ENCODE assay signal across 11 mouse cellular contexts in the genomic region with DNA sequence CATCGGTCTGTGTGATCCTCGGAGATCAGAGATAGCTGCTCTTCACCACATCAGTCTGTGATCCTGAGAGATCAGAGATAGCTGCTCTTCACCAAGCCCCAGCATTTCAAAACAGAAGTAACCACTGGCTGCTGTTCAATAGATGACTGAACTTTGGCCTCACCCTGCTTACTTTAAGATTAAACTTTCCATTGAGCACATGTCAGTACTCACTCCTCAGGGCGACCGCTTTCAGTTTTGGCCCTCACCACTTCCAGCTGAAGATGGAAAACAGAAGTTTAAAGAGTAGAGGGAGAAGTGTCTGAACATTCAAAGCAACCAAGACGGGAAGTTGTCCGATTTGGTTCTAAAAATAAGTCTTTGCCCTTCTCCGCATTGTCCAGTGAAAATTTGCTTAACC.
DNase-seq lines count a peak whose midpoint lies in the region; ATAC-seq and TF ChIP-seq lines count a peak whose summit lies in the region.
"Had no signal": no experiment of that assay in that cellular context is flagged by ENCODE, and none has a peak within 500 bp of the region (broad histone marks: within the 10 kb centered on the region; RNA-seq: fewer than 3 reads in every experiment).

No protein-coding gene starts in this region.

- TF ChIP-seq CTCF in lung, postnatal 0 days (IDR thresholded peaks at IDR 0.05) = no peak
- TF ChIP-seq CTCF in lung, adult 2 months (IDR thresholded peaks at IDR 0.05; ENCODE audit: insufficient read depth, low read length) = no peak

- H3K27ac ChIP-seq in lung, postnatal 0 days (ENCODE audit: low read length) = no peak overlapping the region
- H3K27ac ChIP-seq: hindbrain, postnatal 0 days had no signal

- no peak overlapping the region for H3K9ac ChIP-seq in lung, postnatal 0 days (replicated peaks; ENCODE audit: low read depth)

- no peaks in the 10 kb centered on the region for H3K4me1 ChIP-seq in lung, postnatal 0 days (ENCODE audit: insufficient read depth, low read depth, low read length)
- no peaks in the 10 kb centered on the region for H3K4me1 ChIP-seq in lung, adult 2 months (ENCODE audit: control insufficient read depth, insufficient read depth, low read length)

- no peak for TF ChIP-seq EP300 in lung, postnatal 0 days (IDR thresholded peaks at IDR 0.05)

- WGBS in lung, postnatal 0 days = 53% methylated on average over 7 of the region's 7 CpGs
- 53% methylated on average over 7 of the region's 7 CpGs for WGBS in lung, adult 2 months

- no peak for ATAC-seq in lung, postnatal 0 days
- ATAC-seq: hindbrain, postnatal 0 days; Patski had no signal

- H3K36me3 ChIP-seq in lung, postnatal 0 days (ENCODE audit: insufficient read depth, low read length) = no peaks in the 10 kb centered on the region

- no peak overlapping the region for H3K4me3 ChIP-seq in lung, postnatal 0 days (ENCODE audit: low read depth, low read length)
- no peak overlapping the region for H3K4me3 ChIP-seq in lung, adult 2 months (replicated peaks; ENCODE audit: extremely low read depth, low read depth, low read length)

- no peaks in the 10 kb centered on the region for H3K9me3 ChIP-seq in lung, postnatal 0 days (ENCODE audit: low read length)

- H3K27me3 ChIP-seq in lung, postnatal 0 days (replicated peaks; ENCODE audit: insufficient read depth, low read length) = no peaks in the 10 kb centered on the region
- H3K27me3 ChIP-seq: Patski had no signal

- peak; percentile 38 for DNase-seq in kidney, adult 11 months
- no peak for DNase-seq in kidney, postnatal 4 days
- peak; percentile 26 for DNase-seq in lung, postnatal 0 days (ENCODE audit: low spot score)
- DNase-seq in lung, adult 2 months = no peak
- peak; percentile 7 for DNase-seq in lung, postnatal 10 days
- no peak for DNase-seq in B cell, adult 2 months
- DNase-seq in right cerebral cortex, adult 2 months (ENCODE audit: low spot score in 2 of 2) = no peak
- DNase-seq: cerebellum, adult 11-12 months; liver had no signal

- H3K4me2 ChIP-seq in lung, postnatal 0 days (replicated peaks; ENCODE audit: low read depth, low read length) = no peak overlapping the region

- no peak for TF ChIP-seq POLR2A in lung, adult 2 months (IDR thresholded peaks at IDR 0.05; ENCODE audit: borderline replicate concordance, extremely low read depth, low read depth, low read length)

Comparison
In these comparisons a context has a peak if more than half of its experiments do, and no peak if none do; other contexts are left out.
1. DNase-seq: peak in kidney, adult 11 months (single experiment), lung, postnatal 0 days (single experiment) and lung, postnatal 10 days (single experiment); none in kidney, postnatal 4 days (0 of 2), lung, adult 2 months (single experiment), B cell, adult 2 months (0 of 2) and right cerebral cortex, adult 2 months (0 of 2).